Mouse (Mus musculus) left cerebral cortex, postnatal 4 days (tissue): ENCODE measurements around the gene Cmas. TPM values are rescaled to one million over a fixed set of nuclear protein-coding genes. Genes with fewer than 3 reads are reported as not detected.

Experiments
- DNase-seq: peaks from one replicate; pipeline ENCODE4 v3.0.0-alpha.2; 2022
- intact Hi-C: fragments of 180-260 bp; cut with DNase I; formaldehyde crosslinking; loops from one replicate; pipeline ENCODE4 v1.15.1; 2025
- total RNA-seq, 2 experiments: library from RNA; stranded (reverse); gene quantifications; 2 replicates each; pipeline ENCODE4 v1.2.3; 2021

Gene Cmas
- total RNA-seq, 2 experiments from 2014 or later, result 135 to 148 TPM

DNA sequence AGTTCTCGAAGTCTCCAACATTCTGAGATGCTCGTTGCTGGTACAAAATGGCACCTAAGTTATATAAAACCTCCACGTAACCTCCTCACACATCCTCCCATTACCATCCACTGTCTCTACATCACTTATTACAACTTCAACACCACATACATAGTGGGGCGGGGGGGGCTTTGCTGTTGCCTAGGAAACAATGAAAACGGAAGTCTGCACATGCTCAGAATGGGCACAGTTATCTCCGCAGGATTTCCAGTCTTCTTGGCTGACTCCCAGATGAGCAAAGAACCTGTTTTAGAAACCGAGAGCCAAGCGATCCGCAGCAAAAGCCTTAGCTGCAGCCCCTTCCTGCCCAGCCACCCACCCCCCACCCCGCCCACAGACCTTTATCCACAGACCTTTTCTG is 33.2 kb downstream of the Cmas start:
- intact Hi-C loops, result loop anchor here (5.0 kb wide), 1 partner anchor 173 kb away; the partner anchor contains the start of gene St8sia1
- no peak for DNase-seq

DNA sequence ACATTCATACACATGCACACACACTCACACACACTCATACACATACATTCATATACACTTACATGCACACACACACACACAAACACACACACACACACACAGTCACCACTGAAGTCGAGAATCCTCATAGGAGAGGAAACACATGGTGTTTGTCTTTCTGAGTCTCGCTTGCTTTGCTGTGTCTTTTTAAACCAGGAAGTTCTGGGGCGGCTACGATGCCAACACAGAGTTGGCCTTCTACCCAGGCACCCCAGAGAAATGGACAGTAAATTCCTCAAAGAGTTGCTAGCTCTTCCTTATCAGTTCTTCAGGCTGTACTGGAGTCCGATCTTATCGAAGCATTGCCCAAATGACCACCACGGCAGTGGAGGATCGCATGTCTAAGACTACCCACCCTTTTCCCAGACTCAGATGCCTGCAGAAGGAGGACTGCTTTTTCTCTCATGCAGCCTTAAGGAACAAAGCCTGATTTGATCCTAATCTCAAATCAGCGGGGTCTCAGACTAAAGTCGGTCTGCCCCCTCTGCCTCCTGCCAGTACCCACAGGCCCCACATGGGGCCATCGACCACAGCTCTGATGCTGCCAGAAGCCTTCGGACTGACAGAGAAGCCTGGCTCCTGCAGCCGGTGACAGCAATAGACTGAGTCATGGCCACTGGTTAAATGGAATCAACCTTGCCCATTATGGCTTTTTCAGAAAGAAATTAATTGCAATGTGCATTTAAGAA is 35.9 kb downstream of the Cmas start:
- peak; percentile 82 for DNase-seq
- intact Hi-C loops, result no loop called here

DNA sequence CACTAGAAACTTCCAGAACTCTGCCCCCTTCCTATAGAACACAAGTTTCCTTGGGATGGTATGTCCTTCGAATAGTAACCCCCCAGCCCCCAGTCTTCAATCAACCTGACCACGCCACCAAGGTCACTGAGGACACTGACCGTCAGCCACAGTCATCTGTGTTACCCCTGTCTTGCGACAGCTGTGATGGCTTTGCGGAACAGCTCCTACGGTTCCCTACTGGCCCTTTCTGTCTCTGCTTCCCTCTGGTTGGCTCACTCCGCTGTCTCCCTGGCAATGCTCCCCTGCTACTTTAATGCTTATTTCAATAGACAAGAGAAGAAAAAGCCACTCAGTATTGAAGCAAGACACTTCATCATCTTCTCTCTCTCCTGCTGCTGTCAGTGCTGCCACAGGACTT is 37.0 kb downstream of the Cmas start:
- DNase-seq, result peak; percentile 62
- intact Hi-C loops, result no loop called here

DNA sequence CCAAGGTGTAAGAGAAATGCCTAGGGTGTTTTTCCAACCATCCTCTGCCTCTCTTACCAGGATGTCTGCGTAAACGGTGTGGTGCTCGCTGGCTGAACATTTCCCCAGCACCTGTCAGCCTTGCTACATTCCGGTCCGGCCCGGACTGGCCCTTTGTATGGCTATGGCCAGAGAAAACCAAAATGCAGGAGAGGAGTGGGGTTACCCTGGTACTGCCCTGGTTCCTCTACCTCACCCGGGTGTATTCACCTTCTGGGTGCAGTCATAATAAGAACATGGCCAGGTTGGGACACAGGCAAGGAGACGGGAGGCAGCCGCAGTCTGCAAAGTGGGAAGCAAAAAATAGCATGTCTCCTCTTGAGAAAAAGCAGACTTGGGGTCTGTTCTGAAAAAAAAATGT is 38.6 kb downstream of the Cmas start:
- intact Hi-C loops, result no loop called here
- no peak for DNase-seq

DNA sequence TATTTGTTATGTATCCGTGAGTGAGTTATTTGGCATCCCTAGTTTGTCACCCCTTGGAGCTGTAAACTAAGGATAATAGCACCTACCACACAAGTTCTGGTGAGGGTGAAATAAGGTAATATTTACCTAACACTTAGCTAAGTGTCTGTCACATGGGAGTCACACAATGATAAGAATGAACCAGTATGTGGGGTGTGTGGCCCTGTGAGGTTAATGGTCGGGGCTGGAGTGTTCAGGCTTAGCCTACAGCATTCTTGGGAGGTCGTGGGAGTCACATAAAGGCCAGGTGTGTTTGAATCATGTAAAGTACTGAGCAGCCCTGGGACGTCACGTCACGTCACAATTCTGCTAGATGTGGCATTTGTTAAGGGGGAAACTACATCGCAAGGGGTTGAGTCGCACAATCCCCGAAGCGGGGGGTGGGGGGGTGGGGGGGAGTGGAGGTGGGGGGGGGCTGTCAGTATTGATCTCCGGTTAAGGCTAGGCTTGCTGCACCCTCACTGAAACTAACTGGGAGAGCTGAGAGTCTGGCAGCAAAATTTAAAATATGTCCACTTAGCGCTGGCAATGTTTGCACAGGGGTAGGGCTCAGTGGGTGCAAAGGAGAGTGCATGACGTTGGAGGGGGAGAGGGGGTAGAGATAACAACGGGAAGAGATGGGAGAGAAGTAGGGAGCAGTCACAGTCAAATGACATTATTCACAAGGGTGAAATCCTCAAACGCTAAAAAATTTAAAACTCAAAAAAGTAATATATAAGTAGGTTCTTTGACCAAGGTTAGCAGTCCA is 39.4 kb downstream of the Cmas start:
- DNase-seq, result no peak
- intact Hi-C loops, result no loop called here

DNA sequence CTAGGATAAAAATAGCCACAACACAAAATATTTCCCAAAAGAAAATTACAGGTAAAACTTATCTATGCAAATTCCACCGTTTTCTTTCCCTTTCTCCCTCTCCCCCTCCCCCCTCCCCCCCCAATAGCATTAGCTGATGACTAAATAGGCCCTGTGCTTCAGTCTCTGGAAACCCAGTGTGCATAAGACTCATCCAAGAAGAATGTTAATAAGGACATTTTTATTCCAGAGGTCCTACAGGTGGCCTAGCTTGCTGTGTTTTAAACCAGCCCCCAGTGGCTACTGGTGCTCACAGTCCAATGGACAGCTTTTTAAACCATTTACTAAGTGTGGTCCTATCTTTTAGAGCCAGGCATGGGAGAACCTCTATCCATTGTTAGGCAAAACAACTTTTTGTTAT is 41.5 kb downstream of the Cmas start:
- intact Hi-C loops, result no loop called here
- DNase-seq, result no peak

DNA sequence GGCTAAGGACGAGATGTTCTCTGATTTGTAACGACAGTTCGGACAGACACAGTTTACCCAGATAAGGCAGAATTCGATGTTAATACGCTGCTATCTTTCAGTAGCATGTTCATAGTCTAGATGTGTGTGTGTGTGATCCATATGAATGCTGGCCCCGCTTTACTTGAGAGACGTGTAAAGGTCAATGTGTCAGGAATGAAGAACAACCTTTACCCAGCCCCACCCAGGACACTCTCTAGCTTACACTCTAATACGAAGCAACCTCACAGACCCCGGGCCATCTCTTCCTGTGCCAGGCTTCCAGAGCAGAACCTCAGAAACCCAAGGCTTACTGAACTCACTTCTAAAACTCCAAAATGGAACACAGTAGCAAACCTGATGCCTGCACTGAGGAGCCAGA is 42.4 kb downstream of the Cmas start:
- DNase-seq, result no peak
- intact Hi-C loops, result no loop called here

DNA sequence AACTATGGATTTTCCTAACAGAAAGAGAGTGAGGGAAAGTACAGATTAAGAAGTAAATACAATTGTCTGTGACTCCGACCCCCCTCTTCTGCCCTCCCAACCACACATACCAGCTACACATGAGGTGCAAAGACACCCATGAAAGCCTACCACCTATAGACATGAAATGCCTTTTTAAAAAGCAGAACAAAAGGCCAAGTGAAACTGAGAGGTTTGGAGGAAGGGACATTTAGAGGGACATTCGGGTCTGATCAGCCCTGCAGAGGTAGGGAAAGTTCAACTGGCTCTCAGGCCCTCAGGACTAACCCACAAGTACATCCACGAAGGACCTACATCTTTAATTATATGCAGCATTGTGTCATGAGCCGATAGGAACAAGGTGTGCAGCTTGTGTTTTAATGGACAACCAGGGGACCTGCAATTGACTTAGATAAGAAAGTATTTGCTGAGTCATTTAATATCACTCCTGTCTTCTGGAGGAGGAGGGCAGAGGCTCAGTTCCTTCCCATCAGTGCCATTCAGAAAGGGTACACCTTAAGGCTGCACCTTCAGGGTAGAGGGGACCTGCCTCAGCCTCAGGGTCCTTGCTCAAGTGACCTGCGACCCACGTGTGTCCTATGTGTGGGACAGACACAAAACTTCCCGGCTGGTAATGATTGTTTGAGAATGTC is 43.4 kb downstream of the Cmas start:
- intact Hi-C loops, result no loop called here
- no peak for DNase-seq

DNA sequence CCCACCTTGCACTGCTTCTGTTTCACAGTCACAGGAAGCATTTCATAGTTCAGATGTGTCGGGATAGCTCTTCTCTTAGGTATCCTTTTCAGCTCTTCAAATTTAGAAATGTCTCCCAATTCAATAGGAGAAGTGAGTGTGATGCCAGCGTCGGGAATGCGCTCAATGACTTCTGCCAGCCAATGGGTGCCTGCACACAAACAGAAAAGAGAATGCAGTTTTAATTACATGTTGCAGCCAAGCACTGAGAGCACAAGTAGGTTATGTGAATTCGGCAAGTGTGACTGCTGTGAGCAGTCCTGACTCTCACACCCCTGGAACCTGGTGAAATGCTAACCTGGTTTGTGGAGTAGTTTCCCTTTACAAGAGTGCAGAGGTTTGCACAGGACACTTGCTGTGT is 45.2 kb downstream of the Cmas start:
- intact Hi-C loops, result no loop called here
- DNase-seq, result no peak

DNA sequence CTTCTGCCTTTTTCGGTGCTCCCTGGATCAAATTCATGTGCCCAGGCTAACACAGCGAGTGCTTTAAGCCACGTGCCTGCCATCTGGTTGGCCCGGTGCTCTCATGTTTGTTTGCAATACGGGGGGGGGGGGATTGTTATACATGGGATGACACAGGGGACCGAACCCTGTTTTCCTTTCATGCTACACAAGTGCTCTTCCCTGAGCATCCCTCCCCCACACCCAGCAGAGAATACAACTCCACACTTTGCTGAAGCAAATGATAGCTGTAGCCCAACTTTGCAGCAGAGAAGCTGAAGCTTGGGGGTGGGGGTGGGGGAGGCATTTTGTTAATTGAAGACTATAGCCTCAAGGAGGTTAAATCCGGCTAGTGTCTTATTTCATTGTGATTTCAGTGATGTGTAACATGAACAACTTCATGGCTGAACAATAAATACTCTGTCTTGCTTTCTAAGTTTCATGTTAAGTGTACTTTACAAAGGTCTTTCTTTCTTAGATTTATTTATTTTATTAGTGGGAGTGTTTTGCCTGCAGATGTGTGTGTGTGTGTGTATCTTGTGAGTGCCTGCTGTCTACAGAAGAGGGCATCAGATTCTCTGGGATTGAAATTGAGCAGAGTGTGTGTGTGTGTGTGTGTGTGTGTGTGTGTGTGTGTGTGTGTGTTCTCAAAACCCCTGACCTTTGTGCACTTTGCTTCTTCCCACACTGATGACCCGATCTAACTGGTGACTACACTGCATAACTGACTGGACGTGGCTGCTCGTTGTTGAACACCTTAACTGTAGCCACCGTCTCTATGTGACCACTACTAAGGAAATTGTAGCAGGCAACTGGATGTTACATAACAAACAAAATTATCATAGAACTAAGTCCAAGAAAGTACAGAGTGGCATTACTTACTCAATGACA is 46.4 kb downstream of the Cmas start:
- intact Hi-C loops, result no loop called here
- no peak for DNase-seq

DNA sequence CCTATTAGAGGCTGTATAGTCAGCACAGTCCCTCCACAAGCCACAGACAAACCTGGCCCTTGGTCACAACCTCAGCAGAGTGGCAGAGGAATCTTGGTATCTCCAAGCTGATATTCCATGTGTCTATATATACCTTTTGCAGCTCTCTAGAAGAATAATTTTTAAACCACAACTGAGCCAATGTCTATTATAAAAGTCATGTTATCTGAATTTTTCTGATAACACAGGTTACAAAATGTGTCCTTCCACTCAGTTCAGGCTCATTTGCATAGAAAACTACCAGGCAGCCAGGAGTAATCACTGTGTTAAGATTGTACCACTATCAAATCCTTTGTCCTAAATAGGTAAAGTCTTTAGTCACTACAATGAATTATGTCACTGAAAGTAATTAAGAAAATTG is 47.9 kb downstream of the Cmas start, which contains the start of gene Sult6b2:
TSS of gene Sult6b2 (minus strand) at position 101 of the 400 bp plus-strand sequence.
- DNase-seq, result no peak
- intact Hi-C loops, result no loop called here

DNA sequence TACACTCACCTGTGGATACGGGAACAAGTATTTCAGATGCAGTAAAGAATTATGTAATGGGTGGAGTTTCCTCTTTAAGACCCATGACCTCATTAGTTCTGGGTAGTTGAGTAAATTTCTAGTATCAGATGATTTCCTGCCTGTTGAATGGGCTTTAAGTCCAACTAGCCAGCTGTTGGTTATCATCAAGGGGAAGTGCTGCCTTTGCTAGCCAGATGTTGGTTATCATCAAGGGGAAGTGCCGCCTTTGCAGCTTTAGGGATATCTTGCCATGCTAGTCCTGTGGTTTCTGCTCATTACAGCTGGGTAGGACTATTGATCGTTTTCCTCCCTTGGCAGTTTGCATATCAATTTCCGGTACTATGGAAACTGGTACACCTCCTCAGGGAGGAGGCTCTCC is 49.8 kb downstream of the Cmas start:
- intact Hi-C loops, result no loop called here
- DNase-seq, result no peak

DNA sequence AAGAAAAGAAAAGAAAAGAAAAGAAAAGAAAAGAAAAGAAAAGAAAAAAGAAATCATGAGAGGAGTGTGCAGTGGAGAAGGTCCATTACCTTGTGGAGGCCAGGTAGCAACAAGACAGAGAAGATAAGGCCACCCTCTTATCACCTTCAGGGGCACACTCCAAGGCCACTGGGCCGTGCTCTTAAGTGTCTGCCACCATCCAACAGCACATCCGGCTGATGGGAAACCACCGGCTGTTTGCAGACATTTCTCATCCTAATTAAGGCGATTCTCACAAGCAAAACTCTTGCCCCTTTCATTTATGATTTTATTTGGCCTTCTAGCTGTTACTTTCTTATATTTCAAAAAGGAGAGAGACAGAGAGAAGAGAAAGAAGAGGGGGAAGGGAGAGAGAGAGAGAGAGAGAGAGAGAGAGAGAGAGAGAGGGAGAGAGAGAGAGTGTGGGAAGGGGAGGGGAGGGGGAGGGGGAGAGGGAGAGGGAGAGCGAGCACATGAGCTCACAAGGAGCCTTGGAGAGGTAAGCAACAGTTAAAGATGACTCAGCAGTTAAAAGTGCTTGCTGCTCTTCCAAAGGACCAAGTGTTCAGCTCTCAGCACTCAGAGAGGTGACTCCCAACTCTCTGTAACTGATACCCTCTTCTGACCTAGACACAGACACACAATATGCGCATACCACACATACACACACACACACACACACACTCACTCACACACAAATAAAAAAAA is 53.0 kb downstream of the Cmas start:
- DNase-seq, result no peak
- intact Hi-C loops, result no loop called here

DNA sequence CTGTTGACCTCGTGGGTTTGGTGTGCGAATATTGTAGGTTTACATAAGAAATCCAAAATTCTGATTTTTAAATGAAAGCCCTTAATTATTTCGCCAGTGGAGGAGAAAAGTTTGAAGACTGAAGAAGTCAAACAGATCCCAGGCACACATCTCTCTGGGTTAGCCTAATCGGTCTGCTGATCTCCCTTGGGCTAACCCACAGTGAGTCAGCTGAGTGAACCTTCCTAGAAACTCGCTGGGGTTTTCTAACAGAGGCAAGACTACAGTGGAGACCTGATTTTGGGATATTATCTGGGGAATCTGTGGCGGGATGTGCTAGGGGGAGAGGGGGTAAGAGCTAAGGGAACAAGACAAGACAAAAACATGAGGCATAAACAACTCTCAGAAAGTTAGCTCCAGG is 53.8 kb downstream of the Cmas start:
- no peak for DNase-seq
- intact Hi-C loops, result no loop called here

DNA sequence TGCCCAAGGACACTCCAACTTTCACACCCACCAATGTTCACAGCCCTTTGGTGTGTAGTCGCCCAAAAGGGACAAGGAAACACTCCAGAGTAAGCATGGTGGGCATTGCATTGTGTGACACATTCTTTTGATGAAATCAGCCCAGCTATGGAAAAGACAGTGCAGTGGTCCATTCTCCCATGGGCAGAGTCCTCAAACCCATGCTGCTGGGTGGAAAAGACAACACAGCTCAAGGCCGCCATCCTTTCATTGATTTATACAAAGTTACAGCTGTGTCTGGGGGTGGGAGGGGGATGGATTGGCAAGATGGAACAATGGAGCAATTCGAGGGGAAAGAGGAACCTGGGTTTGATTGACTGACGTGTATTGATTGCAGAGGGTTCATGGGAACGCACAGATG is 56.5 kb downstream of the Cmas start:
- intact Hi-C loops, result no loop called here
- DNase-seq, result no peak

DNA sequence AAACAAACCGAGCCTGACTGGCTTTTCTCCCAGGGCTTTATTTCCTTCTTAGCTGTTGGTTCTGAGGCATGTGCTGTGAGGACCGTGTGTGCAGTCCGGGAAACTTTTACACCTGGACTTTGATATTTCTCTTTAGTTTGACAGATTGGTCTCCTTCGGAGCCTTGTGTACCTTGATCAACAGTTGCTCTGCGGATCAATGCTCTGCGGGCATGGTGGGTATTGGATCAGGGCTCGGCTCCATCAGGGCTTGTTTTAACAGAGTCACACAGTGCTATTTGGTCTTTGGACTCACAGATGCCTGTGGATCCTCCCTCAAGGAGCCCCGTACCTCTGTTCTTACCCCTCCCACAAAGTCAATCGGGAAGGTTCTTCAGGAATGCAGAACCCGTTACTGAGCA is 57.5 kb downstream of the Cmas start:
- intact Hi-C loops, result no loop called here
- DNase-seq, result no peak

DNA sequence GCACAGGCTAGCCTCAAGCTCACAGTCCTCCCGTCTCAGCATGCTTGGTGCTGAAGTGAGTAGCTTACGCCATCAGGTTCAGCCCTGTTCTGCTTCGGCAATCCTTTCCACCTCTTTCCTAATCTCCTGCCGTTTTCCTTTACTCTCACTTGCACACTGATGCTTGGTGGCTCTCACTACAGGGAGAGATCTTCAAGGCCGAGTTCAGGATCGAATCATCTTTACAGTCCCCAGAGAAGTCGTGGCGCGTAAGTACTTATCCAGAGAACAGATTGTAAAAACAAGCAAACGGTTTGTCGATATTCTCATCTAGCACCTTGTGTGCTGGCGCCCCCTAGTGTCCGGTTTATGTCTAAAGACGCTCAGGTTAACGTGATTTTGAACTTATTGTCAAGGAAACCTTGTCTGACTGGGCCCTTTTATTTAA is 58.0 kb downstream of the Cmas start:
- DNase-seq, result peak; percentile 93
- intact Hi-C loops, result no loop called here

DNA sequence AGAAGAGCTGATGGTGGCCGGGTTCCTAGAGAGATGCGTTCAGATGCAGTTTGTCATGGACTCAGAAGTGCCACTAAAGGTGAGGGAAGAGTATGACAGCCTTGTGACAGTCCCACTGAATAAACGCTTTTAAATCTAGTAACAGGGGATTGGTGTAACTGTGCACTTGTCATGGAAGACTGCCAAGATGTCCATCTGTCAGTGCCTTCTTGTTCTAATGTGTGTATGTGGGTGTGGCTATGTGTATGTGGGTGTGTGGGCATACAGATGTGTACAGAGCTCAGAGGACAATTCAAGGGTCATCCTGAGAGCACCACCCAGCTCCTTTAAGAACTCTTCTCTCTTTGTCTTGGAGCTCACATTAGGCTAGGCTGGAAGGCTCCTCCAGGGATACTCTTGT is 59.0 kb downstream of the Cmas start:
- intact Hi-C loops, result no loop called here
- no peak for DNase-seq

DNA sequence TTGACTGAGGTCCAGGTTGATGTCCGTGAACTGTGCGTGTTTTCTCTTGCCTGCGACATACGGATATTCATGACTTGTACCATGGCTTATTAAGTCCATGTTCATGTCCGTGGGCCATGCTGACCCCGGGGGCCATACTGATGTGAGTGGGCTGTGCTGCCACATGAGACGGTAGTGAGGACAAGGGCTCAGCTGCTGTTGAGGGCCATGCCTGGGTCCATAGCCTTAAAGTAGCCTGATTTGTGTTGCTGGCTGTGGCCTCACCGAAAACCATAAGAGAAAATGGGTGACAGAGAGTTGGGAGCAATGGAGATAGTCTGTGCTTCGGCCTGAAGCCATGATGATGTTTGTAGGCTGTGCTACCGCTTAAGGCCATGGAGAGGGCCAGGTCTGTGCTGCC is 61.8 kb downstream of the Cmas start:
- no peak for DNase-seq
- intact Hi-C loops, result no loop called here
